Mouse (Mus musculus): ENCODE results near the gene Rabgef1. TPM values are rescaled to one million over a fixed set of nuclear protein-coding genes. Genes with fewer than 3 reads are reported as not detected.

Rabgef1 gene
- polyA plus RNA-seq (2012; rRNA removed), result 43.8 and 45.0 TPM in 2 replicates

GRCm38 (mm10) chr5:130171423-130171954 lies at the start of gene Rabgef1:
Gene Rabgef1 (plus strand): TSS chr5:130171798.
- DNase-seq, result peak; percentile 94 to 96
- Histone ChIP-seq H3K4me1 (ENCODE audit: control insufficient read depth, insufficient read depth, low read length) (peaks cover 5% of the 10 kb centered on the region), H3K27ac (ENCODE audit: insufficient read depth, low read length) (peak within 1 kb of the TSS; percentile 68), H3K4me3 (replicated peaks; ENCODE audit: insufficient read depth, low read depth, low read length) (peak within 1 kb of the TSS; percentile 80), H3K27me3 (ENCODE audit: control insufficient read depth, insufficient read depth, low read length) (no peaks in the 10 kb centered on the region)
- WGBS, result under 1% methylated on average over 55 of the region's 62 CpGs
- TF ChIP-seq POLR2A (IDR thresholded peaks at IDR 0.05; ENCODE audit: borderline replicate concordance, insufficient read depth, low read length) (peak; percentile 99), CTCF (IDR thresholded peaks at IDR 0.05; ENCODE audit: borderline replicate concordance, insufficient read depth, low read depth, low read length) (no peak)

DNA sequence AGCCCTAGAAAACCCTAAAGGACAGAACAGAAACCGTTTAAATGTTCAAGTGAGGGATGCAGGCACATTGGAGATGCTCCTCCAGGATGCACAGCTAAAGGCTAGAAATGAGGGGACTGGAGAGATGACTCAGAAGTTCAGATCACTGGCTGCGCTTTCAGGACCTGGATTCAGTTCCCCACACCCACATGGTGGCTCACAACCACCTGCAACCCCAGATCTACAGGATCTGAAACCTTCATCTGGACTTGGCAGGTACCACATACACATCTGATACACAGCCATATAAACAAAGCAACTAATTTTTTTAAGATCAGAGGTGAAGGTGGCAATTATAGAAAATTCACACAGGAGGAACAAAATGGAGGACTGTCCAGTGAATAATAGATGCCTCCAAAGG lies 49.2 kb upstream of the Rabgef1 start:
- H3K27me3 ChIP-seq (ENCODE audit: control insufficient read depth, insufficient read depth, low read length), result no peaks in the 10 kb centered on the region
- no peaks in the 10 kb centered on the region; the same call in 1 of the 2 replicates for H3K4me1 ChIP-seq (ENCODE audit: control insufficient read depth, insufficient read depth, low read length)
- WGBS, result 91% methylated on average over 2 of the region's 2 CpGs
- H3K4me3 ChIP-seq (replicated peaks; ENCODE audit: insufficient read depth, low read depth, low read length), result no peak overlapping the region
- H3K27ac ChIP-seq (ENCODE audit: insufficient read depth, low read length), result no peak overlapping the region
- DNase-seq, result no peak
- TF ChIP-seq CTCF (IDR thresholded peaks at IDR 0.05; ENCODE audit: borderline replicate concordance, insufficient read depth, low read depth, low read length) (no peak), POLR2A (IDR thresholded peaks at IDR 0.05; ENCODE audit: borderline replicate concordance, insufficient read depth, low read length) (no peak)

DNA sequence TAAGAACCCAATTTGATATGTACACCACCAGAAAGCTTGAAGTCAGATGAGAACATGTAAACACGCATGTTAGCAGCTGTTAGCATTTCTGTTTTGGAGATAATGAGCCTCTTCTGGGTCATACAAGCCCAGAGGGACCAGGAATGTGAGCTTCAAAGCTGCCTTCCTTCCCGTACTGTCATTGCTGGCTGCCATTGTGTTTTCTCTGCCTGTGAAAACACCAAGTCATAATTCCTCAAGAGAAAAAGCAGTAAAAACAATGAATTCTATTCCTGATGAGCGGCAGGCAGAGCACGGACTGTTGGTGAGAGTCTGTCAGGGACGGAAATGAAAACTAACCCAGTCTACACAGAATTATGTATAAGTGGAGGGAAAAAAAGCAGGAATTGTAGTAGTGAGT lies 47.3 kb upstream of the Rabgef1 start:
- TF ChIP-seq POLR2A (IDR thresholded peaks at IDR 0.05; ENCODE audit: borderline replicate concordance, insufficient read depth, low read length), result no peak
- TF ChIP-seq CTCF (IDR thresholded peaks at IDR 0.05; ENCODE audit: borderline replicate concordance, insufficient read depth, low read depth, low read length), result no peak
- 92% methylated on average over 5 of the region's 5 CpGs for WGBS
- H3K4me3 ChIP-seq (replicated peaks; ENCODE audit: insufficient read depth, low read depth, low read length), result no peak overlapping the region
- no peak for DNase-seq
- no peak overlapping the region for H3K27ac ChIP-seq (ENCODE audit: insufficient read depth, low read length)
- no peaks in the 10 kb centered on the region for H3K27me3 ChIP-seq (ENCODE audit: control insufficient read depth, insufficient read depth, low read length)
- H3K4me1 ChIP-seq (ENCODE audit: control insufficient read depth, insufficient read depth, low read length), result no peaks in the 10 kb centered on the region

- WGBS, result 74% methylated on average over 11 of the region's 11 CpGs
- no peak overlapping the region for H3K27ac ChIP-seq (ENCODE audit: insufficient read depth, low read length)
Observed at GRCm38 (mm10) chr5:130128686-130129523, 42.7 kb upstream of the Rabgef1 start.

DNA sequence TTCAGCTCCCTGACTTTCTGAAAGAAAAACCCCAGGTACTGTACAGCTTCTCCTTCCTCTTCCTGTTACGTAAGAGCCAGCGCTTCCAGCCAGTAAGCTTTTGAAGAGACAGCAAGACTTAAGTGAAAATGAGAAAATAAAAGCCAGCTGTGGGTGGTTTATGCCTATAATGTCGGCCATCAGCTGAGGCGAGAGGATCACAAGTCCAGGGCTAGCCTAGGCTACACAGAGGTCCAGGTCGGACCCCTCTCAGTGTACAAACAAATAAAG lies 42.1 kb upstream of the Rabgef1 start:
- WGBS, result 93% methylated on average over 5 of the region's 5 CpGs
- no peak for DNase-seq
- TF ChIP-seq POLR2A (IDR thresholded peaks at IDR 0.05; ENCODE audit: borderline replicate concordance, insufficient read depth, low read length), result no peak
- no peak for TF ChIP-seq CTCF (IDR thresholded peaks at IDR 0.05; ENCODE audit: borderline replicate concordance, insufficient read depth, low read depth, low read length)
- Histone ChIP-seq H3K27ac (ENCODE audit: insufficient read depth, low read length) (no peak overlapping the region), H3K4me1 (ENCODE audit: control insufficient read depth, insufficient read depth, low read length) (no peaks in the 10 kb centered on the region), H3K4me3 (replicated peaks; ENCODE audit: insufficient read depth, low read depth, low read length) (no peak overlapping the region), H3K27me3 (ENCODE audit: control insufficient read depth, insufficient read depth, low read length) (no peaks in the 10 kb centered on the region)

More at GRCm38 (mm10) chr5:130128686-130129523, 42.7 kb upstream of the Rabgef1 start:
- no peak for DNase-seq
- no peak overlapping the region for H3K4me3 ChIP-seq (replicated peaks; ENCODE audit: insufficient read depth, low read depth, low read length)
- TF ChIP-seq POLR2A (IDR thresholded peaks at IDR 0.05; ENCODE audit: borderline replicate concordance, insufficient read depth, low read length) (no peak), CTCF (IDR thresholded peaks at IDR 0.05; ENCODE audit: borderline replicate concordance, insufficient read depth, low read depth, low read length) (no peak)
- no peaks in the 10 kb centered on the region for H3K27me3 ChIP-seq (ENCODE audit: control insufficient read depth, insufficient read depth, low read length)
- H3K4me1 ChIP-seq (ENCODE audit: control insufficient read depth, insufficient read depth, low read length), result no peaks in the 10 kb centered on the region

DNA sequence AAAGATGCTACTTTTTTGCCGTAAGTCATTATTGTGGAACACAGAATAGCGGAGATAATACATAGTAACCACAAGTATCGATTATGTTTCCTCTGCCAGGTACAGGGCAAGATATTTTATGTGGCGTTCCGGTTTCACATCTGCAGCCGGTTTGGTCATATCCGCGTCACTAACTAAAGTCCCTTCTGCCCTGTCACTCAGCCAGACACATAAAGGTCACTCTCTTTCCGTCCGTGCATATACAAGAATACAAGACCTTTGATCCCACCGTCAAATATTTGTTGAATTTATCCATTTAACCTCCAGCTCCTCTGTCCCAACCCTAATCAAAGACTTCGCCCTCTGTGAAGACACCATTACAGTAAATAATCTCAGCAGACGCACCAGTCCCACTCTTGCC lies 35.0 kb upstream of the Rabgef1 start:
- Histone ChIP-seq H3K27me3 (ENCODE audit: control insufficient read depth, insufficient read depth, low read length) (no peaks in the 10 kb centered on the region), H3K27ac (ENCODE audit: insufficient read depth, low read length) (no peak overlapping the region), H3K4me3 (replicated peaks; ENCODE audit: insufficient read depth, low read depth, low read length) (no peak overlapping the region), H3K4me1 (ENCODE audit: control insufficient read depth, insufficient read depth, low read length) (no peaks in the 10 kb centered on the region)
- 95% methylated on average over 13 of the region's 13 CpGs for WGBS
- TF ChIP-seq POLR2A (IDR thresholded peaks at IDR 0.05; ENCODE audit: borderline replicate concordance, insufficient read depth, low read length) (no peak), CTCF (IDR thresholded peaks at IDR 0.05; ENCODE audit: borderline replicate concordance, insufficient read depth, low read depth, low read length) (no peak)
- no peak for DNase-seq

DNA sequence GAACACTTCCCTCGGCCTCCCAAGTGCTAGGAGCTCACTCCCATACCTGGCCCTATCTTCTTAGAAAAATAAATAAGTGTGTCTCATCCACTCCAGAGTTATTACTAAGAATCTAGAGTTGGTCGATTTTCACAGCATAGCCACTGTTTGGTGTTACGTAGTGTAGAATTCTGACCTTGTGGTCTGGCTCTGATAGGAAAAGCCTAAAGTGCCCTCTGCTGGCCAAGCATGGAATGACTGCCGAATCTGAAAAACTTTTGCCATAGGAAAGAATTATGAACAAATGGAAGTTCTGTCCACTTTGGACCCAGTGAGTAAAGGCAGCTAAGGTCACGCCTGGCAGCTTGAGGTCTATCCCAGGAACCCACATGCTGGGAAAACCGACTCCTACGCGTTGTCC lies 32.2 kb upstream of the Rabgef1 start:
- Histone ChIP-seq H3K27ac (ENCODE audit: insufficient read depth, low read length) (no peak overlapping the region), H3K27me3 (ENCODE audit: control insufficient read depth, insufficient read depth, low read length) (no peaks in the 10 kb centered on the region), H3K4me1 (ENCODE audit: control insufficient read depth, insufficient read depth, low read length) (0 out of 2 replicates have a peak, but pooled peaks cover 2% of the 10 kb centered on the region), H3K4me3 (replicated peaks; ENCODE audit: insufficient read depth, low read depth, low read length) (no peak overlapping the region)
- 22% methylated on average over 8 of the region's 8 CpGs for WGBS
- DNase-seq, result peak; percentile 71 to 86
- peak; percentile 75 for TF ChIP-seq CTCF (IDR thresholded peaks at IDR 0.05; ENCODE audit: borderline replicate concordance, insufficient read depth, low read depth, low read length)
- TF ChIP-seq POLR2A (IDR thresholded peaks at IDR 0.05; ENCODE audit: borderline replicate concordance, insufficient read depth, low read length), result no peak

- DNase-seq, result no peak
- no peak overlapping the region for H3K27ac ChIP-seq (ENCODE audit: insufficient read depth, low read length)
- 77% methylated on average over 5 of the region's 5 CpGs for WGBS
- 0 out of 2 replicates have a peak, but pooled peaks cover 7% of the 10 kb centered on the region for H3K4me1 ChIP-seq (ENCODE audit: control insufficient read depth, insufficient read depth, low read length)
- H3K27me3 ChIP-seq (ENCODE audit: control insufficient read depth, insufficient read depth, low read length), result no peaks in the 10 kb centered on the region
- TF ChIP-seq POLR2A (IDR thresholded peaks at IDR 0.05; ENCODE audit: borderline replicate concordance, insufficient read depth, low read length), result no peak
- no peak for TF ChIP-seq CTCF (IDR thresholded peaks at IDR 0.05; ENCODE audit: borderline replicate concordance, insufficient read depth, low read depth, low read length)
- no peak overlapping the region for H3K4me3 ChIP-seq (replicated peaks; ENCODE audit: insufficient read depth, low read depth, low read length)
Observed at GRCm38 (mm10) chr5:130141138-130141537, 30.5 kb upstream of the Rabgef1 start.

All from cerebellum, adult 2 months (tissue).